Mouse (Mus musculus) layer of hippocampus, adult 11-12 months (tissue): ENCODE measurements around the gene Astl.
"Not testable (repeated sequence)": the region's sequence is repeated elsewhere in the genome, so short reads cannot be mapped to it uniquely, and the experiment has no call there.

Source experiments
- DNase-seq: peaks from one replicate; pipeline ENCODE4 v3.0.0; 2022; ENCODE audit warnings: low spot score

Gene Astl

DNA sequence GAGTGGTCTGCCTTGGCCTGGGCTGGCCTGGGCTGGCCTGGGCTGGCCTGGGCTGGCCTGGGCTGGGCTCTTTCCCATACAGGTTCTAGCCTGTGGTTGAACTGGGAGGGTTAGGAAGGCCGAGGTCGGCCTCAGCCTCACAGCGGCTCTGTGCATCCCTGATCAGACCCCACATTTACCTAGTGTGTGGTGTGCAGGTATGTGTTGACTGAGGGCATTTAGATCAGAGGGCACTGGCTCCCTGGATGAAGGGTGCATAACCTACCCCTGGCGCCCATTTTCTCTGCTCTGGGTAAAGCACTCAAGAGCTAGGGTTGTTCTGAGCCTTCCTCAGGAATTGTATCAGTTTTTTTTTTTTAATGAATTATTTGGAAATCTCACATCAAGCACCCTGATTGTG is at the start of gene Astl:
Gene Astl, plus strand, starts transcription at position 224 of the 400 bp plus-strand sequence.
- DNase-seq, result no peak

DNA sequence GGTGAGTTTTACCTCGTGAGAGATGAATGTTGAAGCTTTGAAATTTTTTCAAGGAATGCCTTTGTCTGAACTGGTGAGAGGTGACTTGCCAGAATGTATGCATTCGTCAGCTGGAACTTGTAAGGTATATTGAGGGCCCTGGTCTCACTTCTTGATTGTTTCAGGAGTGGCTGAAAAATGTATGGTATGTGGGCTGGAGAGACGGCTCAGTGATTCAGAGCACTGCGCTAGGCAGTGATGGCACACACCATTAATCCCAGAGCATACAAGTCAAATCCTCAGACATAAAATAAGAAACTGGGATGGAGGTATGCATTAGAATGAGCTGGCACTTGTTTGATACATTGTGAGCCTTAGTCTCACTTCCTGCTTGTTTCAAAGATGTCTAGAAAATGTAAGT is 46.2 kb upstream of the Astl start:
- no peak for DNase-seq

DNA sequence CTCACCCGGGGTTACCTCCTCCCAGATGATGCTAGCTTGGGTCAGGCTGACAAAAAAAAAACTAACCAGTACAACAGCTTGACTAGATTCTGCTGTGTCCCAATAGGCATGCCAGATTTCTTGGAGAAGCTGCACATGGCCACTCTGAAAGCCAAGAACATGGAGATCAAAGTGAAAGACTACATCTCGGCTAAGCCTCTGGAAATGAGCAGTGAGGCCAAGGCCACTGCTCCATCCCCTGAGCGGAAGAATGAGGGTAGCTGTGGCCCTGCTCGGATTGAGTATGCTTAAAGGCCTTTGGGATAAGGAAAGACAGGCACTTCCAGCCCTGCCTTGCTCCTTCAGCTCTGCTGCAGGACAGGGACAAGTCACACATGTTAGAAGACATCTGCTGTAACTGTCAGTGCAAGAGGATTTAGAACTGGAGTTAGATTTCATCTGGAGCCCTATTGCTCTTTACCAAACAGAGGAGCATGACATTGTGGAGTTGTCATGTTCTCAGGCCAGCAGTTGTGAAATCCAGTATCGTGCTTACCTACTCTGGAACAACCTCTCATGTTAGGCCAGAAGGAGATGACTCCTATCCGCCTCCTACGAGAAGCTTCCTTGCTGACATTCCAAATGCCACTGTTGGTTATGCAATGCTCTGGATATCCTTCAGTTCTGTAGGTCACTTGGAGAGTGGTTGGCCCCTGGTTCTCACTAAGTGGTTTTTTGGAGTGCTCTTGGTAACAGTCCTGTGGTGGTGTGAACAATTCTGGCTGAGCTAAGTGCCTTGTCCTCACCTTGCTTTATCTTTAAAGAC is 41.2 kb upstream of the Astl start:
- DNase-seq, result no peak

DNA sequence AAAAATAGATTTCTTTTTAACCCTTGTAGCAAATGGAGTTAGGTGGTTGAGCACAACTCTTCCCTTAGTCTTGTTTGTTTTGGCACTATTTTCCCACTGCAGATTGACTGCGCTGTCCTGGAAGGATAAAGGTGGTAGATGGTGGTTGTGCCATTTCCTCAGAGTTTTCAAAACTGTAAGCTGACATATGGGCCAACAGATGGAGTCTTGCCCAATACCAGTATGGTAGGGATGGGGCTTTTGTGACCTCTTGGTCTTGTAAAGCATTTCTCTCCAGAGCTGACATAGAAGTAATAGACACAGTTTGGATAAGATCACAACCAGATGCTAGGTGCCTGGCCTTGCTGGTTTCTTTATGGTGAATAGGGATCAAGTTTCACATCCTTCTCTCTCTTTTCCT is 40.4 kb upstream of the Astl start:
- no peak for DNase-seq

DNA sequence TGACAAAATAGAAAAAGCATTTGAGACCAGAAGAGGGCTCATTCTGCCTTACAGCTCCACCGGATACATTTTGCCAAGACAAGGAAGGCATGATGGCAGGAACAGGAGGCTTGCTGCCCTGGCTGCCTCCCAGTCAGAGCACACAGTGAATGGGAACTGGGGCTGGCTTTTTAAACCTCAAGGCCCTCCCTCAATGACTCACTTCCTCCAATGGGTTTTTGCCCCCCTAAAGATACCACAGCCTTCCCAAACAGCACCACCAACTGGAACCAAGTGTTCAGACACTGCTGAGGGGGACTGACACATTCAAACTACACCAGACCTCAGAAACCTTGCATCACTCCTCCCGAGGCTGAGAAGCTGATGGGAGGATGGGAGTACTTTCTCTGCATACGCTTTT is 37.7 kb upstream of the Astl start:
- no peak for DNase-seq

DNA sequence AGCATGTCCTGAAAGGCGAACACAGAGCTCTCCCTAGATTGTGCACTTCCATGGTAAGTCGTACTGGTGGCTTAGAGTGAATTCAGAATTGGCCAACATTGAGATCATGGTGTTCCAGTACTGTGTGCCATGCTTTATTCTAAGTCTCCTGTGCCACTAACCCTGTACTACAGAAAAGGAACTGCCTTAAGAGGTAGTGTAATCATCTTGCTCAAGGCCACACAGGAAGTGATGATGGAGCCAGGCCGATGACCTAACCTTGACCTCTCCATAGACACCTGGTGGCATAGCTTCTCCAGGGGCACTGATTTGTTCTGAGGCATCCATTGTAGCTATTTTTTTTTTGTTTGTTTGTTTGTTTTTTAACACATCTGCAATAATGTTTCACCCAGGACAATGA is 36.6 kb upstream of the Astl start:
- no peak for DNase-seq

DNA sequence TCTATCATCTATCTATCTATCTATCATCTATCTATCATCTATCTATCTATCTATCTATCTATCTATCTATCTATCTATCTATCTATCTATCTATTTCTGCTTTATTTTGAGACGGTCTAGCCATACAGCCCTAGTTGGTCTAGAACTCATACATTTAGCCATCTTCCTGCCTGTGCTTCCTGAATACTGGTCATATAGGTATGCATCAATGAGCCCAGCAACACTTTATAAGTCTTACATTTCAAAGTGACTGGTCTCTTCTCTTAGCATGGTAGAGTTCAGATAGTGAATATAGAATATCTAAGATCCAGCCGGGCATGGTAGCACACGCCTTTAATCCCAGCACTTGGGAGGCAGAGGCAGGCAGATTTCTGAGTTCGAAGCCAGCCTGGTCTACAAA is 34.2 kb upstream of the Astl start:
- DNase-seq, result not testable (repeated sequence)

GRCm38 (mm10) chr2:127304609-127305210 is 33.7 kb upstream of the Astl start:
- no peak for DNase-seq

- no peak for DNase-seq
Observed at GRCm38 (mm10) chr2:127306123-127306522, 32.3 kb upstream of the Astl start.

DNA sequence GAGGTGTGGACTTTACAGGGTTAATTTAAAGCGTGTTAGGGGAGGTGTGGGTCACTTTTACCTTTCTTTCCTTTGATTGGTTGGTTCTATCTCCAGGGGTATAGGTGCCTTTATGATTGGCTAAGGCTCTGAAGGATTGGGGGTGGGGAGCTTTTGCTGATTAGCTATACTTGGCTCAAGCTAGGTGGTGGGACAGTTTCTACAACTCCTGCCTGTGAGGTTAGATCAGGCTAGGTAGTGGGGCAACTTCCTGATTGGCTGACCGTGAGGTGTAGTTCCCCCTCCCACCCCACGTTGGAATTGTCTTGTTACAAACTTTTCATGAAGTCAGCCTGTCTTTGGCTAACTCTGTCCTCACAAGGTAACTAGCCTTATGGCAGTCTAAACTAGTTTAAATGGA is 31.3 kb upstream of the Astl start:
- no peak for DNase-seq

- no peak for DNase-seq
Observed at GRCm38 (mm10) chr2:127308660-127309059, 29.8 kb upstream of the Astl start.

- no peak for DNase-seq
Observed at GRCm38 (mm10) chr2:127310246-127310645, 28.2 kb upstream of the Astl start.

- DNase-seq, result no peak
Observed at GRCm38 (mm10) chr2:127310685-127311084, 27.8 kb upstream of the Astl start.

DNA sequence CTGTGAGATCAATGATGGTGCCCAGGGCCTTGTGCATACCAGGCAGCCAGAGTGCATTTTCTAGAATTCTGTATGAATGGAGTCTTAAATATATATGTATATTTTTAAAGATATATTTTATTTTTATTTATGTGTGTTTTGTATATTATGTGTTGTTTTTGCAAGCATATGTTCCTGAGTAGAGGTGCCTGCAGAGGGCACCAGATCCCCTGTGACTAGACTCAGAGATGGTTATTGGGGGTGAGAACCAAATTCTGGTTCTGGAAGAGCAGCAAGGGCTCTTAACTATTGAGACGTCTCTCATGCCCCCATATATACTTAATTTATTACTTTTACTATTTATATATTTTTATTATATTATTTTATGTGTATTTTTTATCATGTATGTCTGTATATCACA is 27.2 kb upstream of the Astl start:
- no peak for DNase-seq

- no peak for DNase-seq
Observed at GRCm38 (mm10) chr2:127312801-127313200, 25.6 kb upstream of the Astl start.

DNA sequence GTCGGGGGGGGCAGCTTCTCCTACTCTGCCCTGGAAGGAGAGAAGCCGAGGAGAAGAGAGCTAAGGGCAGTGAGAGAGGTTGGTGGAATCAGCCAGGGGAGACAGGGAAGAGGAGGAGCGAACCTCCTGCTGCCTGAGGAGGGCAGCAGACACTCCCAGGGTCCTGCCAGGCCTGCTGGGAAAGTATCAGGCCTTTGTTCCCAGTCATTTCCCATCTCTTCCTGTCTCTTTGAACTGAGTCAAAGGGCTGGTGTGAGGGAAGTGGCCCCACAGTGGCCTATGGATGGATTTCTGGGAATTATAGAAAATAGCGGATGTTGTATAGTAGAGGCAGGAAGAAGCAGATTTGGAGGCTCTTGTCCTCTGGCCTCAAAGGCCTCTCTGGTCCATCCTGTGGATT is 24.6 kb upstream of the Astl start:
- no peak for DNase-seq

- no peak for DNase-seq
Observed at GRCm38 (mm10) chr2:127314467-127315154, 23.8 kb upstream of the Astl start.

- DNase-seq, result no peak
Observed at GRCm38 (mm10) chr2:127315155-127315470, 23.3 kb upstream of the Astl start.

GRCm38 (mm10) chr2:127316431-127316830 is 22.0 kb upstream of the Astl start:
- no peak for DNase-seq

DNA sequence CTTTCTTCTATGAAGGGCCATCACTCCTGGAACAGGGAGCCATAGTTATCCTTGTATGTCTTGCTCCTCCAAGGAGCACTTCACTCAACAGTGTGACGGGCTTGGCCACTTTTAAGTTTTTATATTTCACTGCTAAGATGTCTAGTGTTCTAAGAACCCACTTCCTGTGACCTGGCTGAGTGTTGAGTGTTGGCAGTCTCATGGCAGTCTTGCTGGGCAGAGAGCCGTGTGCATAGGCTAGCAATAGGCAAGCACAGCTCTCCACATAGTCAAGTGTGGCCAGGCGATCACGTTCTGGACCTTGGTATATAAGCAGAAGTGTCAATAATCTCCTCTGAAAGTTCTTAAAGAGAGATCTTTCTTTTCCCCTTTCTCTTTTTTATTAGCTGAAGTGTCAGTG is 20.3 kb upstream of the Astl start:
- no peak for DNase-seq

GRCm38 (mm10) chr2:127319071-127319470 is 19.4 kb upstream of the Astl start:
- DNase-seq, result no peak

- DNase-seq, result no peak
Observed at GRCm38 (mm10) chr2:127322671-127323285, 15.7 kb upstream of the Astl start.

DNA sequence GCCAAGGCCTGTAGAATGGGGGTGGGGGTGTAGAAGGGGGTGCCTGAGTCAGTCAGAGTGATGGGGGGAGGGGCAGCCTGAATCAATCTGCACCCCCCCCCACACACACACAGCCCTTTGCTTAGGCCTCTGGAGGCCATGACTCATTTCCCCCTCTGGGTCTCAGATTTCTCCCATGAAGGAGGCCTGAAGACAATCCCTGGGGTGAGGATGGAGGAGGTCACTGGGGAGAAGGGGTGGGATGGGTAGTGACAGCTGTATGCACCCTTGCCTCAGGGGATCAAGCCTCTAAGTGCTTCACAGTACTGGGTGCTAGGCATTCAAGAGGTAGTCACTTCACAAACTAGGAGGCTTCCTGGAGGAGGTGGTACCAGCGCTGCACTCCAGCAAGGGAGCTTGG is 14.8 kb upstream of the Astl start:
- no peak for DNase-seq
